Mouse (Mus musculus): ENCODE results near the gene Ifnar1.

- TF ChIP-seq CTCF (IDR thresholded peaks at IDR 0.05) (no peak), EP300 (IDR thresholded peaks at IDR 0.05; ENCODE audit: insufficient read depth, low read depth, low read length) (no peak), POLR2A (IDR thresholded peaks at IDR 0.05; ENCODE audit: insufficient read depth, low read depth, low read length) (no peak)
Measured at GRCm38 (mm10) chr16:91451949-91452348, 33.1 kb upstream of the Ifnar1 start.
